Mouse (Mus musculus) stomach, postnatal 0 days (tissue): Measurements from ENCODE around the gene Aco2. TPM values are rescaled to one million over a fixed set of nuclear protein-coding genes. Genes with fewer than 3 reads are reported as not detected.

Experiments
- ATAC-seq: fragments of 200-750 bp; cut with Nextera tagmentation; 2 replicates; pipeline ENCODE4 v1.8.0; 2017; ENCODE audit not compliant: low FRiP score, low TSS enrichment
- DNase-seq: peaks from one replicate; pipeline ENCODE4 v3.0.0-alpha.2; 2016; ENCODE audit warnings: low spot score
- H3K27ac ChIP-seq: fragments of 300-500 bp; sonication (generic); replicated peaks from 2 replicates; pipeline ENCODE4 v1.5.1; 2014; ENCODE audit warnings: mild to moderate bottlenecking, control low read depth
- H3K27me3 ChIP-seq: fragments of 300-500 bp; sonication (generic); 2 replicates; pipeline ENCODE4 v1.6.1; 2014; ENCODE audit warnings: low read length; ENCODE audit not compliant: control insufficient read depth, insufficient read depth
- H3K36me3 ChIP-seq: fragments of 300-500 bp; sonication (generic); 2 replicates; pipeline ENCODE4 v1.6.1; 2014; ENCODE audit warnings: low read length, mixed read lengths; ENCODE audit not compliant: control insufficient read depth, insufficient read depth
- H3K4me1 ChIP-seq: fragments of 300-500 bp; sonication (generic); replicated peaks from 2 replicates; pipeline ENCODE4 v1.6.1; 2014; ENCODE audit warnings: antibody characterized with exemption; ENCODE audit not compliant: control insufficient read depth, insufficient read depth
- H3K4me2 ChIP-seq: fragments of 300-500 bp; sonication (generic); replicated peaks from 2 replicates; pipeline ENCODE4 v1.6.1; 2014; ENCODE audit warnings: low read depth, mild to moderate bottlenecking, control low read depth, moderate library complexity
- H3K4me3 ChIP-seq: fragments of 300-500 bp; sonication (generic); 2 replicates; pipeline ENCODE4 v1.5.1; 2014; ENCODE audit warnings: low read depth, low read length, control low read depth
- H3K9ac ChIP-seq: fragments of 300-500 bp; sonication (generic); 2 replicates; pipeline ENCODE4 v1.6.1; 2014; ENCODE audit warnings: mild to moderate bottlenecking, low read length, control low read depth, mixed read lengths
- H3K9me3 ChIP-seq: fragments of 300-500 bp; sonication (generic); 2 replicates; pipeline ENCODE4 v1.6.1; 2016; ENCODE audit warnings: low read length; ENCODE audit not compliant: control insufficient read depth
- CTCF ChIP-seq: IDR thresholded peaks from 2 replicates; pipeline ENCODE4 v1.5.1; 2016; ENCODE audit warnings: antibody characterized with exemption, low read depth, mild to moderate bottlenecking, moderate library complexity
- EP300 ChIP-seq: optimal IDR thresholded peaks from 2 replicates; pipeline ENCODE3; 2016; ENCODE audit warnings: antibody characterized with exemption
- WGBS: fragments of 180-500 bp; shearing (Covaris S2); extraction: QIAGEN DNeasy Blood & Tissue Kit; methylation state at CpG from one replicate; pipeline ENCODE4 v1.1.7; 2014; 5-methylcytosine and 5-hydroxymethylcytosine counted together
- polyA plus RNA-seq: library from polyadenylated mRNA; unstranded; fragments of >200 nt; fragmentation: Nextera tagmentation; extraction: Ambion mirVana; gene quantifications from 2 replicates; pipeline ENCODE4 v1.2.1, GENCODE M21; 2015

Aco2 gene
- polyA plus RNA-seq, 1 experiment from 2014 or later: 130 TPM

- ATAC-seq: no peak
Observed at GRCm38 (mm10) chr15:81835007-81835880, 36.9 kb upstream of the Aco2 start.

GRCm38 (mm10) chr15:81836124-81836821, 35.8 kb upstream of the Aco2 start:
- Histone ChIP-seq H3K9ac (peak overlapping the region; percentile 51), H3K4me1 (0 out of 2 replicates have a peak, but pooled peaks cover 7% of the 10 kb centered on the region), H3K4me2 (peak overlapping the region; percentile 52), H3K27me3 (no peaks in the 10 kb centered on the region), H3K4me3 (peak overlapping the region; percentile 22), H3K27ac (peak overlapping the region; percentile 56), H3K9me3 (no peaks in the 10 kb centered on the region), H3K36me3 (no peaks in the 10 kb centered on the region)
- peak; percentile 85 for ATAC-seq
- TF ChIP-seq CTCF (no peak), EP300 (no peak)
- WGBS: 1% methylated on average over 33 of the region's 33 CpGs
- peak; percentile 84 for DNase-seq

More at GRCm38 (mm10) chr15:81835007-81835880, 36.9 kb upstream of the Aco2 start:
- Histone ChIP-seq H3K4me1 (0 out of 2 replicates have a peak, but pooled peaks cover 7% of the 10 kb centered on the region), H3K27ac (no peak overlapping the region), H3K36me3 (no peaks in the 10 kb centered on the region), H3K27me3 (no peaks in the 10 kb centered on the region), H3K4me2 (peak overlapping the region; percentile 52; the same call in 1 of the 2 replicates), H3K9ac (no peak overlapping the region; the same call in 1 of the 2 replicates), H3K4me3 (no peak overlapping the region), H3K9me3 (no peaks in the 10 kb centered on the region)
- no peak for DNase-seq
- WGBS: 67% methylated on average over 10 of the region's 10 CpGs
- no peak for TF ChIP-seq EP300
- TF ChIP-seq CTCF: no peak

- Histone ChIP-seq H3K4me1 (0 out of 2 replicates have a peak, but pooled peaks cover 7% of the 10 kb centered on the region), H3K27me3 (no peaks in the 10 kb centered on the region), H3K27ac (no peak overlapping the region), H3K4me2 (no peak overlapping the region), H3K36me3 (no peaks in the 10 kb centered on the region), H3K9me3 (no peaks in the 10 kb centered on the region), H3K9ac (no peak overlapping the region; the same call in 1 of the 2 replicates), H3K4me3 (no peak overlapping the region)
- no peak for TF ChIP-seq EP300
- TF ChIP-seq CTCF: no peak
- DNase-seq (no peak), ATAC-seq (no peak)
- WGBS: 61% methylated on average over 7 of the region's 7 CpGs
Observed at GRCm38 (mm10) chr15:81836966-81837920, 34.9 kb upstream of the Aco2 start.

- Histone ChIP-seq H3K9ac (no peak overlapping the region), H3K27ac (no peak overlapping the region), H3K4me1 (0 out of 2 replicates have a peak, but pooled peaks cover 7% of the 10 kb centered on the region), H3K36me3 (no peaks in the 10 kb centered on the region), H3K27me3 (no peaks in the 10 kb centered on the region), H3K4me3 (no peak overlapping the region), H3K4me2 (no peak overlapping the region), H3K9me3 (no peaks in the 10 kb centered on the region)
- DNase-seq: no peak
- TF ChIP-seq CTCF (no peak), EP300 (no peak)
- ATAC-seq: no peak
- WGBS: 59% methylated on average over 14 of the region's 14 CpGs
Observed at GRCm38 (mm10) chr15:81838554-81839235, 33.4 kb upstream of the Aco2 start.

- H3K9ac ChIP-seq: no peak overlapping the region
- no peak overlapping the region for H3K4me3 ChIP-seq
- H3K27ac ChIP-seq: peak overlapping the region; percentile 40
- H3K4me1 ChIP-seq: 0 out of 2 replicates have a peak, but pooled peaks cover 7% of the 10 kb centered on the region
- TF ChIP-seq EP300 (no peak), CTCF (no peak)
- ATAC-seq: peak; percentile 71
- no peaks in the 10 kb centered on the region for H3K36me3 ChIP-seq
- peak; percentile 75 for DNase-seq
- H3K27me3 ChIP-seq: no peaks in the 10 kb centered on the region
- H3K9me3 ChIP-seq: no peaks in the 10 kb centered on the region
- WGBS: 51% methylated on average over 5 of the region's 5 CpGs
- H3K4me2 ChIP-seq: no peak overlapping the region
Observed at GRCm38 (mm10) chr15:81839634-81840033, 32.5 kb upstream of the Aco2 start.
